Mouse (Mus musculus): ENCODE results near the gene Ttll10. TPM values are rescaled to one million over a fixed set of nuclear protein-coding genes. Genes with fewer than 3 reads are reported as not detected.

Ttll10 gene
- polyA plus RNA-seq, 1 experiment from 2014 or later, result not detected

MicroRNA genes within 50 kb of the gene (microRNA counts, 519-probe panel; counts per million panel counts)
- microRNA mmu-miR-200a (2,017 counts per million, percentile 25 among the panel's probes with 10 or more counts), microRNA mmu-miR-200b (2,460 counts per million, percentile 52 among the panel's probes with 10 or more counts), microRNA mmu-miR-429 (2,529 counts per million, percentile 55 among the panel's probes with 10 or more counts)

Small RNAs within 50 kb of the gene (microRNA-seq; reads per million reads assigned to microRNA genes)
- gene Mir200a, result 83.7 reads per million, percentile 50 among the genes with 10 or more reads in this experiment
- gene Mir200b, result 90.7 reads per million, percentile 53 among the genes with 10 or more reads in this experiment
- 395 reads per million, percentile 70 among the genes with 10 or more reads in this experiment for gene Mir429

Other genes with a start within 250 kb of the Ttll10 start
- 172 and 173 TPM in 2 replicates for gene Ccnl2, start 246.9 kb downstream of the Ttll10 start, polyA plus RNA-seq (2015; fragmentation: Nextera tagmentation; extraction: Ambion mirVana)
- gene Aurkaip1, start 228.1 kb downstream of the Ttll10 start, polyA plus RNA-seq (2015; fragmentation: Nextera tagmentation; extraction: Ambion mirVana), result 127 and 130 TPM in 2 replicates
- gene Mxra8, start 219.7 kb downstream of the Ttll10 start, polyA plus RNA-seq (2015; fragmentation: Nextera tagmentation; extraction: Ambion mirVana), result 15.0 and 19.0 TPM in 2 replicates
- gene Dvl1, start 212.0 kb downstream of the Ttll10 start, polyA plus RNA-seq (2015; fragmentation: Nextera tagmentation; extraction: Ambion mirVana), result 10.6 and 23.1 TPM in 2 replicates
- gene Tas1r3, start 196.1 kb downstream of the Ttll10 start, polyA plus RNA-seq (2015; fragmentation: Nextera tagmentation; extraction: Ambion mirVana), result 0.64 and 0.73 TPM in 2 replicates
- 20.5 and 22.9 TPM in 2 replicates for gene Cptp, start 190.0 kb downstream of the Ttll10 start, polyA plus RNA-seq (2015; fragmentation: Nextera tagmentation; extraction: Ambion mirVana)
- gene Ints11, start 189.9 kb downstream of the Ttll10 start, polyA plus RNA-seq (2015; fragmentation: Nextera tagmentation; extraction: Ambion mirVana), result 90.6 and 99.9 TPM in 2 replicates
- gene Pusl1, start 167.6 kb downstream of the Ttll10 start, polyA plus RNA-seq (2015; fragmentation: Nextera tagmentation; extraction: Ambion mirVana), result 61.5 and 64.8 TPM in 2 replicates
- 82.2 and 84.5 TPM in 2 replicates for gene Acap3, start 167.6 kb downstream of the Ttll10 start, polyA plus RNA-seq (2015; fragmentation: Nextera tagmentation; extraction: Ambion mirVana)
- gene Ube2j2, start 115.6 kb downstream of the Ttll10 start, polyA plus RNA-seq (2015; fragmentation: Nextera tagmentation; extraction: Ambion mirVana), result 123 and 127 TPM in 2 replicates
- gene C1qtnf12, start 97.1 kb downstream of the Ttll10 start, polyA plus RNA-seq (2015; fragmentation: Nextera tagmentation; extraction: Ambion mirVana), result 7.4 and 9.0 TPM in 2 replicates
- gene B3galt6, start 66.8 kb downstream of the Ttll10 start, polyA plus RNA-seq (2015; fragmentation: Nextera tagmentation; extraction: Ambion mirVana), result 27.8 and 30.2 TPM in 2 replicates
- gene Sdf4, start 66.5 kb downstream of the Ttll10 start, polyA plus RNA-seq (2015; fragmentation: Nextera tagmentation; extraction: Ambion mirVana), result 114 and 117 TPM in 2 replicates
- gene Tnfrsf4, start 45.6 kb downstream of the Ttll10 start, polyA plus RNA-seq (2015; fragmentation: Nextera tagmentation; extraction: Ambion mirVana), result 0.83 and 0.95 TPM in 2 replicates
- 0.66 and 1.5 TPM in 2 replicates for gene Tnfrsf18, start 33.2 kb downstream of the Ttll10 start, polyA plus RNA-seq (2015; fragmentation: Nextera tagmentation; extraction: Ambion mirVana)
- gene 9430015G10Rik, start 50.6 kb upstream of the Ttll10 start, polyA plus RNA-seq (2015; fragmentation: Nextera tagmentation; extraction: Ambion mirVana), result 40.2 and 41.0 TPM in 2 replicates
- 0.46 and 0.72 TPM in 2 replicates for gene Rnf223, start 71.1 kb upstream of the Ttll10 start, polyA plus RNA-seq (2015; fragmentation: Nextera tagmentation; extraction: Ambion mirVana)
- gene Agrn, start 138.1 kb upstream of the Ttll10 start, polyA plus RNA-seq (2015; fragmentation: Nextera tagmentation; extraction: Ambion mirVana), result 103 and 108 TPM in 2 replicates
- gene Isg15, start 141.4 kb upstream of the Ttll10 start, polyA plus RNA-seq (2015; fragmentation: Nextera tagmentation; extraction: Ambion mirVana), result 1.5 and 2.1 TPM in 2 replicates
- gene AW011738, start 143.9 kb upstream of the Ttll10 start, polyA plus RNA-seq (2015; fragmentation: Nextera tagmentation; extraction: Ambion mirVana), result 4.2 and 4.3 TPM in 2 replicates
- gene Perm1, start 156.5 kb upstream of the Ttll10 start, polyA plus RNA-seq (2015; fragmentation: Nextera tagmentation; extraction: Ambion mirVana), result 1.7 and 2.0 TPM in 2 replicates
- 27.3 and 29.0 TPM in 2 replicates for gene Plekhn1, start 175.4 kb upstream of the Ttll10 start, polyA plus RNA-seq (2015; fragmentation: Nextera tagmentation; extraction: Ambion mirVana)
- 61.0 and 61.6 TPM in 2 replicates for gene Noc2l, start 176.6 kb upstream of the Ttll10 start, polyA plus RNA-seq (2015; fragmentation: Nextera tagmentation; extraction: Ambion mirVana)
- gene Samd11, start 196.2 kb upstream of the Ttll10 start, polyA plus RNA-seq (2015; fragmentation: Nextera tagmentation; extraction: Ambion mirVana), result 1.3 and 1.5 TPM in 2 replicates

Data from forebrain, embryonic 15.5 days (tissue).